Mouse (Mus musculus): Measurements from ENCODE around the gene Dnmbp. TPM values are rescaled to one million over a fixed set of nuclear protein-coding genes. Genes with fewer than 3 reads are reported as not detected.

Dnmbp gene
- total RNA-seq, 2 experiments from 2014 or later, result 2.3 to 5.0 TPM

DNA sequence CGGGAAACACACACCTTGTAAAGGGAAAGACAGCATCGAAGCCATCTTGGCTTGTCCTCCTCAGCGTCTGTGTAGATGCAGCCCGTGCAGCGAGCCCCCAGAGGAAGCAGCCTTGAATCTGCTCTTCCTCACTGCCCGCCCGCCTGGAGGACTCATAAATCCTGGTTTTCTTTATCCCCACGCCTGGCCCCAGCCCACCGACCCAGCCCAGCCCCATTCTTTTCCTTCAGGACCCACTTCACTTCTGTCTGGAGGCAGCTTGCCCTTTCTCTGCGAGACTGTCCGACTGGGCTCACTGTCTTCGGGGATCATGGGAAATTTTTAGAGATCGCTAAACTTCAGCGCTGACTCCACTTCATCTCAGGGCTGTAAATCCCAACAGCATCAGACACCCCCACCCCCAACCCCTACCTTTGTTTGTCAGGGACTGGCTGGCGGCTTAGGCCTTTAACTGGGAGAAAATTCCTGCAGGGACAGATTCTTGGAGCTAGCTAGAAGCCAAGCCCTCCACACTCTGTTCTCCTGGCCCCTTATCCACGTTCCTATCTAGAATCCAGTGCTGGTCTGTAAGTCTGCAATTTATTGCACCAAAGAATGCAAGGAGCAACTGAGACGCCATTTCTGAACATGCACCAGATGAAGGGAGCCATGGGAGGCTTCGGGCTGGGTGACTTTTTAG is 57.0 kb downstream of the Dnmbp start:
- no peak for ATAC-seq (replicated peaks; ENCODE audit: low FRiP score, poor library complexity, severe bottlenecking)

DNA sequence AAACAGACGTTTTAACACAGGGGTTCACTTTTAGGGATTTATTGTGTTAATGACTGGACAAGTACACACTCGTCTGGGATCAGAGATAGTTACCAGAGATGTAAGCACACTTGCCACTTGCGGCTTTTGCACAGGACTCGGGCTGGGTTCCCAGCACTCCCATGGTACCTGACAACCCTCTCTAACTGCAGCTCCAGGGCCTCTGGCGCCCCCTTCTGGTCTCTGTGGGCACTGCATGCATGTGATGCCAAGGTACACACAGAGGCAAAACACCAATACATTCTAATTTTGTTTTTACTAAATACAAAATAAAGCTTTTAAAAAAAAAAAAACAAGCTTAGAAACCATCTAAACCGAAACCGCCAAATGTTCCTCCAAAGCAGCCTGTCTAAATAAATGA is 58.4 kb downstream of the Dnmbp start:
- ATAC-seq (replicated peaks; ENCODE audit: low FRiP score, poor library complexity, severe bottlenecking), result no peak

DNA sequence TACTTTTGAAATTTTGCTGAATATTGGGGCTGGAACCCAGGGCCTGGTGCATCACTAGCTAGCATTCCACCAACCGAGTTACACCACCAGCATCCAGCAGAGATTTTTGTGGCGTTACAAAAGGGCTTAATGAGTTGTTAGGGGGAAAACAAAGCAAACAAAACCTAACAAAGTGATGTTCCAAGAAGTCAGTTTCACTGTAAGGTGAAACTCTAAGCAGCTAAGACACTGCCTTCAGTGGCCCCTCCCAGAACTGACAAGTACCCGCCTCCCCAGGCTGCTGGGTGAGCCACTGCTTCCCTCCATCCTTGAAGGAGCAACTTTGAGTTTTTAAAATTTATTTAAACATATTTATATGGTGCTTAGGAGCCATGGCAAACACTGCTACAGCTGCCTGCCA is 59.6 kb downstream of the Dnmbp start:
- no peak for ATAC-seq (replicated peaks; ENCODE audit: low FRiP score, poor library complexity, severe bottlenecking)

DNA sequence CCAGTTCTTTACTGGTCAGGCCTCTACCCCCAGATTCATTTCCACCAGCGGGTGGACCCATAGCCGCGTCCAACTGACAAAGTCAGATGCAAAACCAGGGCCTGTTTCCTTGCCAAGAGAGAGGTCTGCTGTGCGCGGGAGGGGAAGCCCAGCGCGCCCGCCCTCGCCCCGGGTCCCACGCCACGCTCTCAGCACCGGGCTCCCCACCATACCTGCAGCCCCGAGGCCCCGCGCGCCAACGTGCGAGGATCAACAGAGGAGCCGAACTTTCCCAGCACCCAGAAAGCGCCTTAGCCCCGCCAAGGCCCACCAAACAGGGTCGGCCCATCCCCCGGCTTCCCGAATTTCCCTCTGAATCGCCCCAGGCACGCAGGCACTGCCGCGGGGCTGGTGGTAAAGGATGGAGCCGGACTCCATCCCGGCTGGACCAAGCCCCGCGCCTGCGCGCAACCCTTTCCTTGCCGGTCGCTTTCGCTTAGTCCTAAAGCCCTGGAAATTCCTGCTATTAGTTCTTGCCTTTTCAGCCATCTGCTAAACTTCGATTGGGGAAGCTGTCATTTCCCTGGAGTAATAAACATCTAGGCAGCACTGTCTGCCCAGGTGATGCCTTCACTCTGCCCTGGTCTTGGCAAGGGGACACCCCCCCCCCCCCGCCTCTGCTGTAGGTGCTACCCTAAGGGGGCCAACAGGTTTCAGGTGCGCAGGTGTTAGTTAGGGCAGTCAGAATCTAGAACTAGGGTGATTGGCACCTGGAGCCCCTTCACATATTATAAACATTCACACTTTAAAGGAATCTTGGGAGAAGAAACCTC is 60.4 kb downstream of the Dnmbp start:
- ATAC-seq (replicated peaks; ENCODE audit: low FRiP score, poor library complexity, severe bottlenecking), result no peak

- ATAC-seq (replicated peaks; ENCODE audit: low FRiP score, poor library complexity, severe bottlenecking), result no peak
These were observed 61.6 kb downstream of the Dnmbp start for GRCm38 (mm10) chr19:43878111-43879092.

DNA sequence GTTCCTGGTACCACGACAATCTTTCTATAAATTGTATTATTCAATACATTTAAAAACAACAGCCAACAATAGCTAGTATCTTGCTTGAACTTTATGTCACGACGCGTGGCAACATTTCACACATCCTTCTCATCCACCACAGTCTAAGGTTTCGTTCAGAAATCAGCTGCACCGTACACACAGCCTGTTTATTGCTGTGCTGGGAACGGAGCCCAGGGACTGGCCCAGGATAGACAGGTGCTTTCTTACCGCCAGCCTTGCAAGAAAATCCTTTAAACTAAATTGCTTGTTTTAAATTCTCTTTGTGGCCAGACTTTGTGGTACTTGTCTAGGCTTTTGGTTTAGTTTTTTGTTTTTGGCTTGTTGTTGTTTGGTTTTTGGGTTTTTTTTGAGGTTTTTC is 62.6 kb downstream of the Dnmbp start:
- ATAC-seq (replicated peaks; ENCODE audit: low FRiP score, poor library complexity, severe bottlenecking), result no peak

GRCm38 (mm10) chr19:43875996-43876395 is 64.0 kb downstream of the Dnmbp start:
- ATAC-seq (replicated peaks; ENCODE audit: low FRiP score, poor library complexity, severe bottlenecking), result no peak

GRCm38 (mm10) chr19:43874351-43874750 is 65.6 kb downstream of the Dnmbp start:
- ATAC-seq (replicated peaks; ENCODE audit: low FRiP score, poor library complexity, severe bottlenecking), result no peak

DNA sequence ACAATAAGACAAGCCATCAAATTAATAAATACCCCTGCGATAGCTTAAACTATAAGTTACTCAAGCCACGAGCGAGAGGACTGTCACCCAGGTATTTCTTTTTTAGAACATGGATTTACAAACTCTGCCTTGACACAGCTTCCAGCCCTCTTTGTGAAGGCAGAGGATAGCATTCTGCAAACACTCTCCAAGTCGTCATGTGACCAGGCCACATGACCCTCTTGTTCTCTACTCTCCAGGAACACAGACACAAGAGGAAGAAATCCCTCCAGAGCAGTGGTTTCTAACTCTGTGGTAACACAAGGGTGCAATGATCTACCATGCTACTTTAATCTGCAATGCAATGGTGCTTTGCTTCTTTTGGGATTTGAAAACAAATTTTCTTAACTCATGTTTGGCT is 69.6 kb downstream of the Dnmbp start:
- no peak for ATAC-seq (replicated peaks; ENCODE audit: low FRiP score, poor library complexity, severe bottlenecking)

- ATAC-seq (replicated peaks; ENCODE audit: low FRiP score, poor library complexity, severe bottlenecking), result no peak
These were observed 82.6 kb downstream of the Dnmbp start for GRCm38 (mm10) chr19:43857347-43857746.

- no peak for ATAC-seq (replicated peaks; ENCODE audit: low FRiP score, poor library complexity, severe bottlenecking)
These were observed 87.0 kb downstream of the Dnmbp start for GRCm38 (mm10) chr19:43852837-43853545.

- ATAC-seq (replicated peaks; ENCODE audit: low FRiP score, poor library complexity, severe bottlenecking), result no peak
These were observed 87.9 kb downstream of the Dnmbp start for GRCm38 (mm10) chr19:43851996-43852630.

DNA sequence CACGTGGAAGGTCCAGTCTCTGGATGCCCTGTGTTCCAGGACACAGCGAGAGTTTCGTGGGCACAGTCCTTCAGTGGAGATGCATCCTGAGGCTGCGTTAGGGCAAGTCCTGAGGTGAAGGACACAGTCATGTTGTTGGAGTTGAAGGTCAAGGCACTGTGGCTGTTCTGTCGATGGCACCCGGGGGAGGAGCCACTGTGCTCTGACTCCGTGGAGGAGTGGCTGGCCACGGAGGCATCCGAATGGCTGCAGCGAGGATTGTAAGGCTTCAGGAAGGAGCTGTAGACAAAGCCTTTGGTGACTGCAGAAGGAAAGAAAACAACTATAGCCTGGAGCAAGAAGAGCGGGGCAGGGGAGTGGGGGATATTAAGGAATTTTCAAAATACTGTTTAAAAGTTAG is 90.0 kb downstream of the Dnmbp start:
- no peak for ATAC-seq (replicated peaks; ENCODE audit: low FRiP score, poor library complexity, severe bottlenecking)

DNA sequence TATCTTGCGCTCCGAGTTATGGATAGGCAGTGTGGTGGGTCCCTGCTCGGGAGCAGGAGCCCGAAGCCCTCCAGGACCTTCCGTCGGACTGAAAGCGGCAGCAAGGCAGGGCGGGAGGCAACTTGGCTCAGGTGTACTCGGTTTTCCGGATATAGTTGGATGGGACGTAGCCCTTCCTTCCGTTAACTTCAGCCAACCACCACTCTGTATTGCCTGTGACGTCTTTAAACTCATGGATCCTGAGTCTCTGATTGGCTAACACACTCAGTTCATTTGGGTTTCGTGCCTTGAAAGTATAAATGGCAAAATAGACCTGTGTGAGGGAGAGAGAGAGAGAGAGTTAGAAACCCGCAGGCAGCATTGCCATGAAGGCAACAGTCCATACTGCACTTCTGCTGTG is 92.0 kb downstream of the Dnmbp start:
- ATAC-seq (replicated peaks; ENCODE audit: low FRiP score, poor library complexity, severe bottlenecking), result no peak

DNA sequence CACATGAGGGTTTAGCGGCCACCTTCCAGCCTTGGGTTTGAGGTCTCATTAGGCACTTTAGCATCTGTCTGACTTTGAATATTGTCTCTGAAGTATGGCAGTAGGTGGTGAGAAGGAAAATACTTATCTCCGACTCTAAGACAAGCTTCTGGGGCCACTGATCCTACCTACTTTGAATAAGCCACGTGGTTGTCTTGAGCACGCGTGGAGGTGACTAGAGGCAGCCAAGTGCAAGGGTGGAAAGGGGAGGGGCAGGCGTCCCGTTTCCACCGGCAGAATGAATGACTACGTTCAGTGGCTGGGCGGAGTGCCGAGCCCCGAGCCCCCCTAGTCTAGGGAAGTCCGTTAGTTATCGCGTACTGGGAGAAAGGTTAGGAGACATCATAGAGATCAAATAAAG is 92.9 kb downstream of the Dnmbp start:
- ATAC-seq (replicated peaks; ENCODE audit: low FRiP score, poor library complexity, severe bottlenecking), result no peak

DNA sequence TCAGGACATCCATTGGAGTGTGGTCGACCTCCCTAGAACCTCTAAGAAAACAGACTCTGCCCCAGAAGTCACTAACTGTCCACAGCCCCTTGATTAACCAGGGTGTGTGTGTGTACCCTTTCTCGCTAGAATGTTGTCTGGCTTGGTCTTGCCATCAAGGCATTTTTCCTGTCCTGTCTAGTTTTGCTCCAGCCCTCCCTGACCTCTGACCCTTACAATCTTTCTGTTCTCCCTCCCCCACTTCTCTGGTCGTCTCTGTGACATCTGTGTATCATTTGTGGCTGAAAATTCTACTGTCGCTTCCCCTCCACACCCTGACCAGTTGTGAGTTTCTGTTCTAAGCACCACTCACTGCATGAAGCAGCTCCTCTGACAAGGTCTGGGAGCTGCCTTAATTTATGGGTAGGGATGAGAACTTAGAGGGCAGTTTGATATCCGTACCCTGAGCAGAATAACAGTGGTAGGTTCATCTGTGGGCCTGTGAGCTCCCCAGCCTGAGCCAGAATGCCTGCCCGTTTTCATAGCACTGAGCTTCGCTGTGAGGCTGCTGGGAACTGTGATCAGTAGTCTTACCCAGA is 94.6 kb downstream of the Dnmbp start:
- ATAC-seq (replicated peaks; ENCODE audit: low FRiP score, poor library complexity, severe bottlenecking), result no peak

- no peak for ATAC-seq (replicated peaks; ENCODE audit: low FRiP score, poor library complexity, severe bottlenecking)
These were observed 96.8 kb downstream of the Dnmbp start for GRCm38 (mm10) chr19:43843184-43843583.

- 0 out of 2 replicates have a peak, but pooled peaks have one; percentile 30 for ATAC-seq (replicated peaks; ENCODE audit: low FRiP score, poor library complexity, severe bottlenecking)
These were observed 107.4 kb downstream of the Dnmbp start for GRCm38 (mm10) chr19:43832425-43833069.

All from erythroid progenitor cell, adult 5-6 weeks (primary cell).